Mouse (Mus musculus): Measurements from ENCODE around the gene Arhgap21. TPM values are rescaled to one million over a fixed set of nuclear protein-coding genes. Genes with fewer than 3 reads are reported as not detected.

Arhgap21 gene
- polyA plus RNA-seq, 1 experiment from 2014 or later = 40.9 TPM

DNA sequence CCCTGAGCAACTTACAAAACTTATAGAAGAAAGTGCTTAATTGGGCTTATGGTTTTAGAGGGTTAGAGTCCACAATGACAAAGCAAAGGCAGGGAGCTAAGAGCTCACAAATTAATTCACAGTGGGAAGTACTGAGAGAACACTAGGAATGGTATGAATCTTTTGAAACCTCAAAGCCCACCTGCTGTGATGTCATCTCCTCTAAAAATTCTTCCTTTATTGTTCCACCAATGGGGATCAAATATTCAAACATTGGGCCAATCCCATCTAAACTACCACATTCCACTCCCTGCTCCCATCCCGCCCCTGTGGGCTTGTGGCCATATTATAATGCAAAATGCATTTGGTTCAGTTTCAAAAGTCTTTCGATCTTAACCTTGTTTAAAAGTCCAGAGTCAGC lies 22.8 kb upstream of the Arhgap21 start:
- no peaks in the 10 kb centered on the region for H3K27me3 ChIP-seq (ENCODE audit: control insufficient read depth, insufficient read depth, low read depth, low read length)
- WGBS = 82% methylated on average over 2 of the region's 2 CpGs
- H3K9me3 ChIP-seq (replicated peaks; ENCODE audit: control insufficient read depth, low read length, poor library complexity, severe bottlenecking) = no peaks in the 10 kb centered on the region
- no peaks in the 10 kb centered on the region for H3K36me3 ChIP-seq (ENCODE audit: control insufficient read depth, insufficient read depth, low read length)
- H3K4me2 ChIP-seq (ENCODE audit: low read length) = no peak overlapping the region
- H3K27ac ChIP-seq (ENCODE audit: low read length) = no peak overlapping the region
- H3K4me3 ChIP-seq (ENCODE audit: low read depth, low read length) = no peak overlapping the region
- ATAC-seq = no peak
- no peaks in the 10 kb centered on the region for H3K4me1 ChIP-seq (ENCODE audit: control insufficient read depth, insufficient read depth, low read length)
- no peak overlapping the region for H3K9ac ChIP-seq (ENCODE audit: low read depth, low read length)

DNA sequence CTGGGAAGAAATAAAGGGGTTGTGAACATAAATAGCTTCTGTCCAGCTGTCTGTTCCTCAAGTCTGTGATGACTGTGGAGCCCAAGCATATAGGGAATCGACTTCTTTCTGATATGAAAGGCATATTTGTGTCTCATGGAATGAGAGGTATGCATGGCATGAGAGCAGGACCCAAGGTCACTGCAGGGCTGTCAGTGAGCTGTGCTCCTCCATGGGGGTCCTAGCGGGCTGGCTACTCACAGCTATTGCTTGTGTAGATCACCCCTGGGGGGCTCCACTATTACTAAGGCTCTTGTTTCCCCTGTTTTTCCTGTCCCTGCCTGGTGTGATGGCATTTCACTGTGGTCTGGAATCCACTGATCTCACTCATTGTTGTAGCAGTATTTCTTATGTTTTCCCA lies 22.2 kb upstream of the Arhgap21 start:
- Histone ChIP-seq H3K9me3 (replicated peaks; ENCODE audit: control insufficient read depth, low read length, poor library complexity, severe bottlenecking) (no peaks in the 10 kb centered on the region), H3K27me3 (ENCODE audit: control insufficient read depth, insufficient read depth, low read depth, low read length) (no peaks in the 10 kb centered on the region), H3K36me3 (ENCODE audit: control insufficient read depth, insufficient read depth, low read length) (no peaks in the 10 kb centered on the region), H3K9ac (ENCODE audit: low read depth, low read length) (no peak overlapping the region), H3K4me3 (ENCODE audit: low read depth, low read length) (no peak overlapping the region), H3K4me2 (ENCODE audit: low read length) (no peak overlapping the region), H3K4me1 (ENCODE audit: control insufficient read depth, insufficient read depth, low read length) (no peaks in the 10 kb centered on the region), H3K27ac (ENCODE audit: low read length) (no peak overlapping the region)
- ATAC-seq = no peak
- 88% methylated on average over 2 of the region's 2 CpGs for WGBS

DNA sequence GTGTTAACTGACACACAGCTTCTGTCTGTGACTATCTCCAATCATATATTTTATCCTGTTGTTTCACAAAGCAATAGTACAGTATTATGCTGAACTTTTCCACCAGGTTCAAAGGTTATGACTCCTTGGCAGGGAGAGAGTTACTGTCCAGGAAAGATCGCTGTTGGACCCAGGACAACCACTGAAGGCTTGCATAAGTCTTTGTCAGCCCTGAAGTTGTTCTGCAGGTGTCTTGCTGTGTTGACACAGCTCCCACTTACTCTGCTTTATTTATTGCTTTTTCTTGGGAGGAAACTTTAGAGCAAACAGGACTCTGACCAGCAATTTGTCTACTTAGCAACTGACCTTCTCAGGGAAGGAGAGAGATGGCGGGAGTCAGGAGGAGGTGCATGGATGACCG lies 21.4 kb upstream of the Arhgap21 start:
- Histone ChIP-seq H3K4me2 (ENCODE audit: low read length) (no peak overlapping the region), H3K9me3 (replicated peaks; ENCODE audit: control insufficient read depth, low read length, poor library complexity, severe bottlenecking) (no peaks in the 10 kb centered on the region), H3K9ac (ENCODE audit: low read depth, low read length) (no peak overlapping the region), H3K36me3 (ENCODE audit: control insufficient read depth, insufficient read depth, low read length) (no peaks in the 10 kb centered on the region), H3K27me3 (ENCODE audit: control insufficient read depth, insufficient read depth, low read depth, low read length) (no peaks in the 10 kb centered on the region), H3K4me1 (ENCODE audit: control insufficient read depth, insufficient read depth, low read length) (no peaks in the 10 kb centered on the region), H3K4me3 (ENCODE audit: low read depth, low read length) (no peak overlapping the region), H3K27ac (ENCODE audit: low read length) (no peak overlapping the region)
- ATAC-seq = no peak
- WGBS = 92% methylated on average over 3 of the region's 3 CpGs

DNA sequence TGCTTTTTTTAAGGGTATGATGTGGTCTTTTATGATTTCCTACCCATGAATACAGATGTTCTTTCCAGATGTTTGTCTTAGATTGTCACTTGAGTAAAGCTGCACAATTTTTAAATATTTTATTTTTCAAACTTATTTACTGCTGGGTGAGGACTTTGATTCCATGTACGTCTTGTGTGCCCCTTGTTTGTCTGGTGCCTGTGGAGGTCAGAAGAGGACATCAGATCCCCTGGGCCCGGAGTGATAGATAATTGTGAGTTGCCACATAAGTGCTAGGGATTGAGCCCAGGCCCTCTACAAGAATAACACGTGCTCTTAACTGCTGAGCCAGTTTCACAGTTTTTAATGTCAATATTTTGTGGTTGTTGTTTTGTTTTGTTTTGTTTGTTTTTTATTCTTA lies 19.1 kb upstream of the Arhgap21 start:
- Histone ChIP-seq H3K4me1 (ENCODE audit: control insufficient read depth, insufficient read depth, low read length) (no peaks in the 10 kb centered on the region), H3K27ac (ENCODE audit: low read length) (no peak overlapping the region), H3K9ac (ENCODE audit: low read depth, low read length) (no peak overlapping the region), H3K27me3 (ENCODE audit: control insufficient read depth, insufficient read depth, low read depth, low read length) (no peaks in the 10 kb centered on the region), H3K4me3 (ENCODE audit: low read depth, low read length) (no peak overlapping the region), H3K4me2 (ENCODE audit: low read length) (no peak overlapping the region), H3K9me3 (replicated peaks; ENCODE audit: control insufficient read depth, low read length, poor library complexity, severe bottlenecking) (no peaks in the 10 kb centered on the region), H3K36me3 (ENCODE audit: control insufficient read depth, insufficient read depth, low read length) (no peaks in the 10 kb centered on the region)
- ATAC-seq = no peak
- 75% methylated on average over 3 of the region's 3 CpGs for whole genome bisulfite sequencing

DNA sequence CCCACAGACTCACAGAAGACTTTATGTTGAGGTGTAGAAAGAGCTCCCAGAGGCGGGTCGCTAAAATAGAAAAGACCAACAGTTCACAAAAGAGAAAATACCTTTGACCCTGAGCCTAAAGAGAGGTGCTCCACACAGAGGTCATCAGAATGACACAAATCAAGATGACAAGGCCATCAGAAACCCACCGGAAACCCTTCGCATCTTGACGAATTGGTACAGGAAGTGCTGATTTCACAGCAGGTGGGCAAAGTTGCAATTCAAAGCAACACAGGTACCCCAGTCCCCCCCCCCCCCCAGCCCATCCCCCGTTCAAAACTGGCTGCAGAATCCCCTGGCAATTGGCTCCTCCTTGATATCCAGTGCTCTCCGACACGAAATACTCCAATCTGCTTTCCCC lies 10.0 kb upstream of the Arhgap21 start:
- Histone ChIP-seq H3K4me1 (ENCODE audit: control insufficient read depth, insufficient read depth, low read length) (no peaks in the 10 kb centered on the region), H3K27ac (ENCODE audit: low read length) (no peak overlapping the region), H3K4me3 (ENCODE audit: low read depth, low read length) (no peak overlapping the region), H3K9me3 (replicated peaks; ENCODE audit: control insufficient read depth, low read length, poor library complexity, severe bottlenecking) (no peaks in the 10 kb centered on the region), H3K9ac (ENCODE audit: low read depth, low read length) (no peak overlapping the region), H3K4me2 (ENCODE audit: low read length) (no peak overlapping the region), H3K27me3 (ENCODE audit: control insufficient read depth, insufficient read depth, low read depth, low read length) (no peaks in the 10 kb centered on the region), H3K36me3 (ENCODE audit: control insufficient read depth, insufficient read depth, low read length) (no peaks in the 10 kb centered on the region)
- ATAC-seq = no peak
- WGBS = 83% methylated on average over 8 of the region's 8 CpGs

DNA sequence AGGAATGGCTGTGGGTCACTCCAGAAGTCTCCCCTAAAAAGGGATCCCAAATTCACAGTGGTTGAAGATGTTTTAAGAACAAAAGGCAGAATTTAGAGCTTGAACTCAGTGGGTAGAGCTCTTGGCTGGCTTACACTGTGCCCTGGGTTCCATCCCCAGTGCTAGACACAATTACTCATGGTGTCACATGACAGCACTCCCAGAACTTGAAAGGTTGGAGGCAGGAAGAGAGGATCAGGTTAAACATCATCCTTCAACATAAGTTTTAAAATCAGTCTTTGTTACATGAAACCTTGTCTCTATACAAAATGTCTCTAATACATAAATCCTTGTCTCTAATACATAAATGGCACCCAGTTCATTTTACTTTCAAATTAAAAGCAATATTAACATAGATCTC lies 8.4 kb upstream of the Arhgap21 start:
- Histone ChIP-seq H3K9me3 (replicated peaks; ENCODE audit: control insufficient read depth, low read length, poor library complexity, severe bottlenecking) (no peaks in the 10 kb centered on the region), H3K27ac (ENCODE audit: low read length) (no peak overlapping the region), H3K4me1 (ENCODE audit: control insufficient read depth, insufficient read depth, low read length) (no peaks in the 10 kb centered on the region), H3K27me3 (ENCODE audit: control insufficient read depth, insufficient read depth, low read depth, low read length) (no peaks in the 10 kb centered on the region), H3K4me2 (ENCODE audit: low read length) (no peak overlapping the region), H3K36me3 (ENCODE audit: control insufficient read depth, insufficient read depth, low read length) (no peaks in the 10 kb centered on the region), H3K4me3 (ENCODE audit: low read depth, low read length) (no peak overlapping the region), H3K9ac (ENCODE audit: low read depth, low read length) (no peak overlapping the region)
- no peak for ATAC-seq

DNA sequence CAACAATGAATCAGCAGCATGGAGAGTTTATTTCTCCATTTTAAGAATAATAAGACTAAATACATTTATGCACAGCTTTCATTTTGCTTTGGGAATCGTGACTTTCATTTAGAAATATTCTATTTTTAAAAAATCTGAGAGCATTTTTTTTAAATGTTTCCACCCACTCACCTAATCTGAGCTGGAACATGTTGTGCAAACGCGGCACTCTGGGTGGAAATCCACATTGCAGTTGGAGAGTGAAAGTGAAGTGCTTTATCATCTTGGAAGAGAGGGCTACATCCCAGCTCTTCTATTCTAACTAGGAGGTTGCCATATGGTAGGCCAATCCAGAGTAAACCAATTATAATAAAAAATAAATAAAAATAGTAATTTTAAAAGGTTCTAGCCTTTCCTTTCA lies 4.8 kb upstream of the Arhgap21 start:
- Histone ChIP-seq H3K4me2 (ENCODE audit: low read length) (no peak overlapping the region), H3K9ac (ENCODE audit: low read depth, low read length) (no peak overlapping the region), H3K36me3 (ENCODE audit: control insufficient read depth, insufficient read depth, low read length) (no peaks in the 10 kb centered on the region), H3K27me3 (ENCODE audit: control insufficient read depth, insufficient read depth, low read depth, low read length) (no peaks in the 10 kb centered on the region), H3K4me3 (ENCODE audit: low read depth, low read length) (no peak overlapping the region), H3K4me1 (ENCODE audit: control insufficient read depth, insufficient read depth, low read length) (peaks cover 3% of the 10 kb centered on the region; the same call in 1 of the 2 replicates), H3K9me3 (replicated peaks; ENCODE audit: control insufficient read depth, low read length, poor library complexity, severe bottlenecking) (no peaks in the 10 kb centered on the region), H3K27ac (ENCODE audit: low read length) (no peak overlapping the region)
- no peak for ATAC-seq
- 81% methylated on average over 3 of the region's 3 CpGs for WGBS

DNA sequence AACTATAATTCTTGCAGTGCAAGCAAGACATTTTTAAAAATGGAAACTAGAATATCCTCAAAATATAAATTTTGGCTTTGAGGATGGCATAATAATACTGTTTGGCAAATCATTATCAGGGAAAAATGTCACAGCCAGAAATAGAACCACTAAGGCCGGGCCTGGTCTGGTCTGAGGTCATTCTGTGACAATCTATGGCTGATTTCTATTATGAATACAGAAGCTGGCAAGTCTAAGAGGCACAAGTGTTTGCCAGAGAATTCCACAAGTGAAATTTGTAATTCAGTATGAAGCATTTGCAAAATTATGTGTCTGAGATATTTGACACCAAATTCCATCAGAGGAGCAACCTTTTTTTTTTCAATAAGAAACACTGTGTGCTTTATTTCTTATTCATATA lies 3.5 kb upstream of the Arhgap21 start:
- Histone ChIP-seq H3K9ac (ENCODE audit: low read depth, low read length) (no peak overlapping the region), H3K4me1 (ENCODE audit: control insufficient read depth, insufficient read depth, low read length) (peaks cover 3% of the 10 kb centered on the region; the same call in 1 of the 2 replicates), H3K4me3 (ENCODE audit: low read depth, low read length) (no peak overlapping the region), H3K4me2 (ENCODE audit: low read length) (no peak overlapping the region), H3K9me3 (replicated peaks; ENCODE audit: control insufficient read depth, low read length, poor library complexity, severe bottlenecking) (no peaks in the 10 kb centered on the region), H3K27me3 (ENCODE audit: control insufficient read depth, insufficient read depth, low read depth, low read length) (no peaks in the 10 kb centered on the region), H3K27ac (ENCODE audit: low read length) (no peak overlapping the region), H3K36me3 (ENCODE audit: control insufficient read depth, insufficient read depth, low read length) (no peaks in the 10 kb centered on the region)
- ATAC-seq = no peak
- 81% methylated on average over 1 of the region's 1 CpGs for WGBS

DNA sequence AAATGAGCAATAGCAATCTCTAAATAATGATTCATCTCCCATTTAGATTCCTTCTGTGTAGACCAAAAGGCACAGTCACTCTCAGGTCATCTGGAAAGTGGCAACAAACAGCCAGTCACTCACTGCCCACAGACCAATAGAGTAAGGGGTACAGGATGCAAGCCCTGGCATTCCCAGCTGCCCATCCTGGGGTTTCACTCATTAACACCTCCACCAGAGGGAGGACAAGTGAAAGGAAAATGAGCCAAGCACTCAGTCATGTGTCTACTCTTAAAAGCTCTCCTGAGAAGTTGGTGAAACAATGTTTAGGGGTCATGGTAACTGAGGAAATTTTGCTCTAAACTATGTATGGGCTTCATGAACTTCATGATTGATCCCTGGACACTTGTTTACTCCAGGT lies 2.9 kb upstream of the Arhgap21 start:
- Histone ChIP-seq H3K4me3 (ENCODE audit: low read depth, low read length) (no peak overlapping the region), H3K4me2 (ENCODE audit: low read length) (no peak overlapping the region), H3K4me1 (ENCODE audit: control insufficient read depth, insufficient read depth, low read length) (peaks cover 3% of the 10 kb centered on the region; the same call in 1 of the 2 replicates), H3K27me3 (ENCODE audit: control insufficient read depth, insufficient read depth, low read depth, low read length) (no peaks in the 10 kb centered on the region), H3K9ac (ENCODE audit: low read depth, low read length) (no peak overlapping the region), H3K36me3 (ENCODE audit: control insufficient read depth, insufficient read depth, low read length) (no peaks in the 10 kb centered on the region), H3K9me3 (replicated peaks; ENCODE audit: control insufficient read depth, low read length, poor library complexity, severe bottlenecking) (no peaks in the 10 kb centered on the region), H3K27ac (ENCODE audit: low read length) (no peak overlapping the region)
- no peak for ATAC-seq
